ENCODE assay signal across 14 mouse cellular contexts in genomic region chr9:49922770-49923169, GRCm38 (mm10).
DNase-seq lines count a peak whose midpoint lies in the region; ATAC-seq lines count a peak whose summit lies in the region.
"Had no signal": no experiment of that assay in that cellular context is flagged by ENCODE, and none has a peak within 500 bp of the region (broad histone marks: within the 10 kb centered on the region; RNA-seq: fewer than 3 reads in every experiment).

No protein-coding gene starts in this region.

- WGBS in kidney, embryonic 14.5 days = 13% methylated on average over 3 of the region's 3 CpGs

- DNase-seq in cerebellum, adult 9-11 months = peak; percentile 21
- no peak for DNase-seq in cerebellum, postnatal 4 days (ENCODE audit: low spot score in 2 of 2)
- DNase-seq in kidney, postnatal 36 days = no peak
- peak; percentile 31 for DNase-seq in retina, postnatal 1 day
- DNase-seq in retina, embryonic 14.5 days (ENCODE audit: low spot score) = no peak
- no peak for DNase-seq in yolk sac, embryonic 10.5 days (ENCODE audit: low spot score)
- DNase-seq in adrenal gland, adult 2 months = no peak
- DNase-seq: adrenal gland, postnatal 14 days; cerebellum, postnatal 36 days; right cerebral cortex, postnatal 4 days had no signal

- 0 out of 2 replicates have a peak overlapping the region, but pooled peaks have one; percentile 1 for H3K9ac ChIP-seq in kidney, embryonic 14.5 days (ENCODE audit: low read depth, low read length)
- H3K9ac ChIP-seq: forebrain, embryonic 15.5 days; lung, embryonic 15.5 days had no signal

- no peak overlapping the region; the same call in 1 of the 2 replicates for H3K4me2 ChIP-seq in kidney, embryonic 14.5 days (replicated peaks; ENCODE audit: low read depth, low read length)
- H3K4me2 ChIP-seq: forebrain, embryonic 15.5 days; liver, embryonic 11.5 days; lung, embryonic 15.5 days had no signal

- no peaks in the 10 kb centered on the region for H3K36me3 ChIP-seq in kidney, embryonic 14.5 days (ENCODE audit: control insufficient read depth, insufficient read depth, low read length)
- H3K36me3 ChIP-seq: forebrain, embryonic 15.5 days; lung, embryonic 15.5 days had no signal

- peak; percentile 51 for ATAC-seq in kidney, embryonic 14.5 days (ENCODE audit: low FRiP score, low TSS enrichment)
- ATAC-seq: forebrain, embryonic 15.5 days had no signal

- H3K9me3 ChIP-seq in kidney, embryonic 14.5 days (ENCODE audit: control insufficient read depth, low read length) = no peaks in the 10 kb centered on the region
- H3K9me3 ChIP-seq: forebrain, embryonic 15.5 days; lung, embryonic 15.5 days had no signal

- H3K4me3 ChIP-seq in kidney, embryonic 14.5 days (ENCODE audit: low read length) = no peak overlapping the region
- H3K4me3 ChIP-seq: forebrain, embryonic 15.5 days; lung, embryonic 15.5 days had no signal

- no peaks in the 10 kb centered on the region for H3K27me3 ChIP-seq in kidney, embryonic 14.5 days (ENCODE audit: control insufficient read depth, insufficient read depth, low read length)
- H3K27me3 ChIP-seq: forebrain, embryonic 15.5 days; lung, embryonic 15.5 days had no signal

- peaks cover 46% of the 10 kb centered on the region for H3K4me1 ChIP-seq in kidney, embryonic 14.5 days (ENCODE audit: control insufficient read depth, insufficient read depth, low read length)

- peak overlapping the region; percentile 96 for H3K27ac ChIP-seq in kidney, embryonic 14.5 days (ENCODE audit: low read depth, low read length)
- H3K27ac ChIP-seq: forebrain, embryonic 15.5 days; lung, embryonic 15.5 days had no signal

Comparison
In these comparisons a context has a peak if more than half of its experiments do, and no peak if none do; other contexts are left out.
1. DNase-seq: peak in cerebellum, adult 9-11 months (single experiment) and retina, postnatal 1 day (single experiment); none in cerebellum, postnatal 4 days (0 of 2), kidney, postnatal 36 days (0 of 2), retina, embryonic 14.5 days (single experiment), yolk sac, embryonic 10.5 days (single experiment) and adrenal gland, adult 2 months (single experiment).